Mouse (Mus musculus) heart, embryonic 16.5 days (tissue): ENCODE results near the gene Mob3c. TPM values are rescaled to one million over a fixed set of nuclear protein-coding genes. Genes with fewer than 3 reads are reported as not detected.
A peak's percentile ranks its signal among the peaks of the same experiment; 100 is the strongest.

Experiments
- ATAC-seq: fragments of 200-750 bp; cut with Nextera tagmentation; replicated peaks from 2 replicates; pipeline ENCODE4 v1.8.0; 2017; ENCODE audit warnings: moderate number of reproducible peaks; ENCODE audit not compliant: insufficient read depth, low FRiP score; ENCODE audit errors: extremely low read depth
- H3K27ac ChIP-seq: fragments of 300-500 bp; sonication (generic); 2 replicates; pipeline ENCODE4 v1.5.1; 2014; ENCODE audit warnings: mild to moderate bottlenecking, low read length, control low read depth, moderate library complexity
- H3K27me3 ChIP-seq: fragments of 300-500 bp; sonication (generic); 2 replicates; pipeline ENCODE4 v1.6.1; 2014; ENCODE audit warnings: low read length, mixed read lengths; ENCODE audit not compliant: control insufficient read depth, insufficient read depth
- H3K36me3 ChIP-seq: fragments of 300-500 bp; sonication (generic); 2 replicates; pipeline ENCODE4 v1.6.1; 2014; ENCODE audit not compliant: control insufficient read depth, insufficient read depth
- H3K4me1 ChIP-seq: fragments of 300-500 bp; sonication (generic); 2 replicates; pipeline ENCODE4 v1.6.1; 2014; ENCODE audit warnings: low read length, mixed read lengths; ENCODE audit not compliant: control insufficient read depth, insufficient read depth
- H3K4me2 ChIP-seq: fragments of 300-500 bp; sonication (generic); 2 replicates; pipeline ENCODE4 v1.6.1; 2014; ENCODE audit warnings: low read depth, mild to moderate bottlenecking, control low read depth, low read length
- H3K4me3 ChIP-seq: fragments of 300-500 bp; sonication (generic); 2 replicates; pipeline ENCODE4 v1.5.1; 2014; ENCODE audit warnings: mild to moderate bottlenecking, control low read depth, low read length
- H3K9ac ChIP-seq: fragments of 300-500 bp; sonication (generic); 2 replicates; pipeline ENCODE4 v1.6.1; 2014; ENCODE audit warnings: low read length, control low read depth
- H3K9me3 ChIP-seq: fragments of 300-500 bp; sonication (generic); replicated peaks from 2 replicates; pipeline ENCODE4 v1.6.1; 2016; ENCODE audit warnings: low read length; ENCODE audit not compliant: control insufficient read depth
- WGBS: fragments of 180-500 bp; shearing (Covaris S2); extraction: QIAGEN DNeasy Blood & Tissue Kit; methylation state at CpG from one replicate; pipeline ENCODE4 v1.1.7; 2014; 5-methylcytosine and 5-hydroxymethylcytosine counted together
- polyA plus RNA-seq: library from polyadenylated mRNA; unstranded; fragments of >200 nt; fragmentation: Nextera tagmentation; extraction: Ambion mirVana; gene quantifications from 2 replicates; pipeline ENCODE4 v1.2.1, GENCODE M21; 2015

Mob3c gene
- polyA plus RNA-seq, 1 experiment from 2014 or later = 9.2 TPM

DNA sequence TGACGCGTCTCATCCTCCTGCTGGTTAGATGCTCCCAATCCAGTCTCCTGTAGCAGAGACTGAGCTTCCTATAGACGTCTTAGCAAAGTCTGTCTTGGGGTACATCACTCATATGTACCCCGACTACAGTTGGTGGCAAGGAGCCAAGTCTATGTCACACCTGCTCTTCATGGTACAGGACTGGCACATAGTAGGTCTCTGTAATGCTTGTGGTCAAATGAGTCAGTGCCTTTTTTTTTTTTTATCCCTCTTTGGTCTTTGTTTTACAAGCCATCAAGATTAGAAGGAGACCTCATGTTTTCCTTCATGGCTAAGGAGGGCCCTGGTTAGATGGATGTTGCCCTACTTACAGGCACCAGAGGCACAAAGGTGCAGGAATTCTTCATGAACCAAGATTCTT, 12.9 kb downstream of the Mob3c start:
- 80% methylated on average over 4 of the region's 4 CpGs for WGBS
- no peak overlapping the region for H3K4me2 ChIP-seq
- H3K27ac ChIP-seq = no peak overlapping the region
- no peak overlapping the region for H3K4me3 ChIP-seq
- H3K36me3 ChIP-seq = no peaks in the 10 kb centered on the region
- H3K9me3 ChIP-seq = no peaks in the 10 kb centered on the region
- no peaks in the 10 kb centered on the region for H3K27me3 ChIP-seq
- H3K4me1 ChIP-seq = peaks cover 11% of the 10 kb centered on the region
- no peak overlapping the region for H3K9ac ChIP-seq
- no peak for ATAC-seq

DNA sequence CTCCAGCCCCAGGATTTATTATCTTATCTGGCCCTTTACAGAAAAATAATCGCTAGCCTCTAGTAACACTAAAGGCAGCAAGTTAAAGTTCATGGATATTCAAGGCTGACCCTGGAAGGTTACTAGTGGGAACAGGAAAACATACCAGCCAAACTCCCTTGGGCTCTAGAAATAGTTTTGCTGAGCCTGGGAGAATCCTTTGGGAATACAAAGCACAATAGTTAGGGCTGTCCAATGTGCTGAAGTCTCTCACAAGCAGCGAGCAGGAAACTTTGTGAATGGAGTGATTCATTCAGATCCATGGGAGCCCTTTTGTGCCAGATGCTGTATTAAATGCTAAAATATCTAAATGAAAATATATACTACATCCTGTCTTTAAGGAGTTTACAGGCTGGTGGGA, 18.8 kb downstream of the Mob3c start:
- Histone ChIP-seq H3K4me2 (no peak overlapping the region), H3K4me3 (no peak overlapping the region), H3K27ac (no peak overlapping the region), H3K4me1 (peaks cover 14% of the 10 kb centered on the region), H3K36me3 (0 out of 2 replicates have a peak, but pooled peaks cover 2% of the 10 kb centered on the region), H3K27me3 (no peaks in the 10 kb centered on the region), H3K9me3 (no peaks in the 10 kb centered on the region), H3K9ac (no peak overlapping the region)
- 39% methylated on average over 2 of the region's 2 CpGs for WGBS
- ATAC-seq = no peak

DNA sequence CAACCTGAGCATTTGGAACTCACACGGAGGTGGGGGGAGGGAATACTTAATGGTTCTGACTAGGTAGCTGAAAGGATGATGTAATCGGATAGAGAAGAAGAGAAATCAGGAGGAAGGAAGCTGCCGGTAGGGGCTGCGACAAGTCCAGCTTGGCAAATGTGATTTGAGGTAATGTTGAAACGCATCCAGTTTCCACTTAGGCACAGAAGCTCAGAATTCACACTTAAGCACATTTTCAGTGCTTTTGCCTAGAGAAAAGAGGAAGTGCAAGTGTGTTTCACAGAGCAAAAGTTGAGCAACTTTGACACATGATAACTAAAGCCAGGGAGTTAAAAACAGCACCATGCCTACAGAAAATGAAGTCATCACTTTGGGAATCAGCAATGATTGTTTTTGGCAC, 19.5 kb downstream of the Mob3c start:
- Histone ChIP-seq H3K27ac (0 out of 2 replicates have a peak overlapping the region, but pooled peaks have one; percentile 6), H3K4me3 (no peak overlapping the region), H3K4me2 (no peak overlapping the region), H3K27me3 (no peaks in the 10 kb centered on the region), H3K36me3 (0 out of 2 replicates have a peak, but pooled peaks cover 2% of the 10 kb centered on the region), H3K9me3 (no peaks in the 10 kb centered on the region), H3K9ac (no peak overlapping the region), H3K4me1 (peaks cover 14% of the 10 kb centered on the region)
- WGBS = 40% methylated on average over 5 of the region's 5 CpGs
- ATAC-seq = 0 out of 2 replicates have a peak, but pooled peaks have one; percentile 17

GRCm38 (mm10) chr4:115848083-115848482, 20.2 kb downstream of the Mob3c start:
- H3K4me1 ChIP-seq = peaks cover 14% of the 10 kb centered on the region
- H3K27ac ChIP-seq = no peak overlapping the region
- H3K27me3 ChIP-seq = no peaks in the 10 kb centered on the region
- H3K36me3 ChIP-seq = 0 out of 2 replicates have a peak, but pooled peaks cover 2% of the 10 kb centered on the region
- 90% methylated on average over 1 of the region's 1 CpGs for WGBS
- H3K9me3 ChIP-seq = no peaks in the 10 kb centered on the region
- no peak overlapping the region for H3K4me2 ChIP-seq
- ATAC-seq = no peak
- no peak overlapping the region for H3K4me3 ChIP-seq
- no peak overlapping the region for H3K9ac ChIP-seq

DNA sequence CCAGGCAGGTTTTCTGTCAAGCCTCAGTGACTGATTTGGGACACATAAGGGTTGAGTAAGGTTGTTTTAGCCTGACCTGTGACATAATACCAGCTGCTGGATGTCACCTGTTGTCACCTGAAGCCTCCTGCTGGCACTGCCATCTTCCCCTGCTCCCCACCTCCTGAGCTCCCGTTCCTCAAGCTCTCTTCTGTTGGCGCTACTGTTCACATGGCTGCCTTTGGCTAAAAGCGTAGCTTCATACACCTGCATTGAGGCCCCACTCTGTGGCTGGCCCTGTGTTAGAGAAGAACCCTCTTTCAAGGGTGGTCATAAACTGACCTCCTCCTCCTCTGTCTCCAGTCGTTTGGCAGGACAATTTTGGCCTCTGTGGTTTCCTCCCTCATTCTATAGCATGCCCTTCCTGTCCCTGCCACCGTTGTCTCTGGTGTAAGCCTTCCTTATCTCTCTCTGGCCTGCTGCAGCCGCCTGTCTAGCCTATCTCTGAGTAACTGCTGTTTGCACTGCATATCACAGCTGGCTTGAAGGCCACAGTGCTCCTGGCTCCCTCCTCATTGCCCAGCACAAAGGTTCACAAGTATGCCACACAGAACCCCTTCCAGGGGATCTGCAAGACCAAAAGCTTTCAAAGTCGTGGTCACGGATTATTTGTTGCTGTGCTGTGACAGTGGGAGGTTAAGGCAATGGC, 21.2 kb downstream of the Mob3c start:
- Histone ChIP-seq H3K27ac (no peak overlapping the region), H3K9ac (no peak overlapping the region), H3K4me3 (no peak overlapping the region), H3K4me1 (peaks cover 14% of the 10 kb centered on the region), H3K36me3 (0 out of 2 replicates have a peak, but pooled peaks cover 2% of the 10 kb centered on the region), H3K9me3 (no peaks in the 10 kb centered on the region), H3K4me2 (no peak overlapping the region), H3K27me3 (no peaks in the 10 kb centered on the region)
- WGBS = 32% methylated on average over 8 of the region's 8 CpGs
- ATAC-seq = no peak; the same call in 1 of the 2 replicates

DNA sequence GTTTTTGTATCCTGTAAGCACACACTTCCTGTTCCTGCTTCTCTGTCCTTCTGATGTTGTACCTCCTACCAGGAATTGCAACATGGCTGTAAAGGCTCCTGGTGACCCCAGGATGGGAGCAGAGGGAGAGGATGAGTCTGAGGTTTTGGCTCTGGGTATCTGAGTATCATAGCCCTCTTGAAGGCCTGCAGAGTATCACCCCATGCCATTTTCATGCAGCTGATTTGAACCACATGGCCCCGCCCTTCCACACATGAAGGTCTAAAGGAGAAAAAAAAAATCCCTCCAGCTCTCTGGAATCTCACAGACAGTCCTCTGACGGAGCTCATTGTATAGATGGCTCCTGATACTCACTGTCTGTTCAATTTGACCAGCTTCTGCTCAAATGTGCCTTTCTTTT, 22.2 kb downstream of the Mob3c start:
- peaks cover 14% of the 10 kb centered on the region for H3K4me1 ChIP-seq
- no peak overlapping the region for H3K27ac ChIP-seq
- no peak for ATAC-seq
- no peak overlapping the region for H3K4me2 ChIP-seq
- no peak overlapping the region for H3K9ac ChIP-seq
- no peaks in the 10 kb centered on the region for H3K27me3 ChIP-seq
- 0 out of 2 replicates have a peak, but pooled peaks cover 2% of the 10 kb centered on the region for H3K36me3 ChIP-seq
- WGBS = 74% methylated on average over 2 of the region's 2 CpGs
- H3K9me3 ChIP-seq = no peaks in the 10 kb centered on the region
- H3K4me3 ChIP-seq = no peak overlapping the region

DNA sequence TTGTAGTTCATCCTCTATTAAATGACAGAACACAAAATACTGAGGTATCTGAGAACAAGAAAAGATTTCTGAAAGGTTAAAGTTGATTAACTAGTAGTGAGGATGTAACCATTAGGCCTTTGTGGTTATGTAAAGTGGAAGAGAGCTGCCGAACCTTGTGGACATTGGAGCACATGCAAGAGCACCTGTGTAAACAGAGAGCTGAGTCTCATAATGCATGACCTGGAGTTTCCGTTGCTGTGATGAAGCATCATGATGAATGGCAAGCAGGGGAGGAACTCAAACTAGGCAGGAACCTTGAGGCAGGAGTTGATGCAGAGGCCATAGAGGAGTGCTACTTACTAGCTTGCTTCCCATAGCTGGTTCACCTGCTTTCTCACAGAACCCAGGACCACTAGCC, 22.7 kb downstream of the Mob3c start:
- WGBS = 75% methylated on average over 2 of the region's 2 CpGs
- Histone ChIP-seq H3K36me3 (0 out of 2 replicates have a peak, but pooled peaks cover 2% of the 10 kb centered on the region), H3K9ac (no peak overlapping the region), H3K4me2 (no peak overlapping the region), H3K27me3 (no peaks in the 10 kb centered on the region), H3K4me1 (peaks cover 14% of the 10 kb centered on the region), H3K9me3 (no peaks in the 10 kb centered on the region), H3K4me3 (no peak overlapping the region), H3K27ac (no peak overlapping the region)
- ATAC-seq = no peak

- Histone ChIP-seq H3K9ac (no peak overlapping the region), H3K4me1 (peaks cover 16% of the 10 kb centered on the region), H3K36me3 (0 out of 2 replicates have a peak, but pooled peaks cover 2% of the 10 kb centered on the region), H3K4me3 (no peak overlapping the region), H3K9me3 (no peaks in the 10 kb centered on the region), H3K4me2 (no peak overlapping the region), H3K27ac (no peak overlapping the region), H3K27me3 (no peaks in the 10 kb centered on the region)
- no peak for ATAC-seq
- 69% methylated on average over 6 of the region's 6 CpGs for WGBS
Measured at GRCm38 (mm10) chr4:115851569-115851968, 23.7 kb downstream of the Mob3c start.

DNA sequence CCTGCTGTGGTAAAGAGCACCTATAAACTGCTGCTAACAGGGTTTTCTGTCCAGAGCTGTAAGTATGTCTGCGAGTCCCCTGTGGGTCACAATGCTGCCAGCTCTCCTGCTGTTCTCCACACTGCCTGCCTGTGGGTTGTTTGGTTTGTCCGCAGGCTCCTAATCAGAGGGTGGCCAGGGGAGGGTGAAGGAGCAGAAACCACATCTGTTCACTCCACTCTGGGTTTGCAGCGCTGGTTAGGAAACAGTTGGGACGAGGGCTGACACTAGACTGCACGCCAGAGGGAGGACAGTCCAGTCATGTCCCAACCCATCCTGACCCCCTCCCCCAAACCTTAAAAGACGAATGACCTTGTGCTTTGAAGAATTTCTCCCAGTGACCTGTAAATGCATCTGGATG, 27.2 kb downstream of the Mob3c start:
- no peak for ATAC-seq
- Histone ChIP-seq H3K9me3 (no peaks in the 10 kb centered on the region), H3K27me3 (no peaks in the 10 kb centered on the region), H3K9ac (no peak overlapping the region), H3K27ac (no peak overlapping the region), H3K4me3 (no peak overlapping the region), H3K4me2 (no peak overlapping the region), H3K4me1 (peaks cover 2% of the 10 kb centered on the region; the same call in 1 of the 2 replicates), H3K36me3 (peaks cover 8% of the 10 kb centered on the region; the same call in 1 of the 2 replicates)
- WGBS = 58% methylated on average over 6 of the region's 6 CpGs
